Mouse (Mus musculus): ENCODE results near the gene Osbp2. TPM values are rescaled to one million over a fixed set of nuclear protein-coding genes. Genes with fewer than 3 reads are reported as not detected.
A peak's percentile ranks its signal among the peaks of the same experiment; 100 is the strongest.

Osbp2 gene
- polyA plus RNA-seq, 1 experiment from 2014 or later: 12.3 TPM

DNA sequence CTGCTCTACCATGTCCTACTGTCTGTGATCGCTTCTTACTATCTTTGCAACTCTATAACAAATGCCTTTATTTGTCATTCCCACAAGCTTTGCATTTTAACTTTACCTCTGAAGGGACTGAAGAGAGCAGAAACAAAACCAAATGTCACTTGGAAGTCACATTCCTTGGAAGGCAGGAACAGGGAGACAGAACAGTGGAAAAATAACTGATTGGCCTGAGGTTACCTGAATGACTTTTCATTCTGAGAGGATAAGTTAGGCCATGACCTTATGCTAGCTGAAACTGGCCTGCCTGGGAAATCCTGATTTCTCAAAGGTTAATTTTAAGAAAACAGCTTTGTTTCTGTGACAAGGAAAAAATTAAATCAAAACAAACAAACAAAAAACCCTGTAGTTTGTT, 32.2 kb upstream of the Osbp2 start:
- WGBS: 95% methylated on average over 1 of the region's 1 CpGs
- Histone ChIP-seq H3K9ac (no peak overlapping the region), H3K27me3 (no peaks in the 10 kb centered on the region), H3K4me1 (replicated peaks) (peaks cover 24% of the 10 kb centered on the region), H3K9me3 (no peaks in the 10 kb centered on the region), H3K4me3 (no peak overlapping the region), H3K27ac (replicated peaks) (no peak overlapping the region), H3K4me2 (no peak overlapping the region), H3K36me3 (peaks cover 28% of the 10 kb centered on the region)
- ATAC-seq (ENCODE audit: low read depth): no peak

DNA sequence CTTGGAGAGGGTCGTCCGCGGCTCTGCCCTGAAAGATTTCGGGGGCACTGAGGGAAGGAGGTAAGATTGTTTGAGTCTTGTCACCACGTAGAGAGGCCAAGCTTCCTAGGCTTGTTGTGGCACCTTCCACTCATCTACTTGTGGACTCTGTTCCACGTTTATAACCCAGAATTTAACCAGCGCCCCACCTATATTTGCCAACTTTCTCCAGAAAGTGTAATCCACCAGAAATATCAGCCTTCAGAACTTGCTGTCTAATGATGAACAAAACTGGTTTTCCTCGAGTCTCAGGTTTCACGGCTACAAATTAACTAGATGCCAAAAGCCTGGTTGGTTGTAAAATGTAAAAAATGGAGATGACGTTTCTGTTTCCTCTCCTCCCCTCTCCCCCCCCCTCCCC, 31.8 kb upstream of the Osbp2 start:
- Histone ChIP-seq H3K4me3 (peak overlapping the region; percentile 57), H3K27ac (replicated peaks) (peak overlapping the region; percentile 80), H3K27me3 (no peaks in the 10 kb centered on the region), H3K4me2 (peak overlapping the region; percentile 81), H3K4me1 (replicated peaks) (peaks cover 24% of the 10 kb centered on the region), H3K9me3 (no peaks in the 10 kb centered on the region), H3K9ac (peak overlapping the region; percentile 78), H3K36me3 (peaks cover 28% of the 10 kb centered on the region)
- WGBS: 3% methylated on average over 10 of the region's 10 CpGs
- ATAC-seq (ENCODE audit: low read depth): no peak; the same call in 1 of the 2 replicates

DNA sequence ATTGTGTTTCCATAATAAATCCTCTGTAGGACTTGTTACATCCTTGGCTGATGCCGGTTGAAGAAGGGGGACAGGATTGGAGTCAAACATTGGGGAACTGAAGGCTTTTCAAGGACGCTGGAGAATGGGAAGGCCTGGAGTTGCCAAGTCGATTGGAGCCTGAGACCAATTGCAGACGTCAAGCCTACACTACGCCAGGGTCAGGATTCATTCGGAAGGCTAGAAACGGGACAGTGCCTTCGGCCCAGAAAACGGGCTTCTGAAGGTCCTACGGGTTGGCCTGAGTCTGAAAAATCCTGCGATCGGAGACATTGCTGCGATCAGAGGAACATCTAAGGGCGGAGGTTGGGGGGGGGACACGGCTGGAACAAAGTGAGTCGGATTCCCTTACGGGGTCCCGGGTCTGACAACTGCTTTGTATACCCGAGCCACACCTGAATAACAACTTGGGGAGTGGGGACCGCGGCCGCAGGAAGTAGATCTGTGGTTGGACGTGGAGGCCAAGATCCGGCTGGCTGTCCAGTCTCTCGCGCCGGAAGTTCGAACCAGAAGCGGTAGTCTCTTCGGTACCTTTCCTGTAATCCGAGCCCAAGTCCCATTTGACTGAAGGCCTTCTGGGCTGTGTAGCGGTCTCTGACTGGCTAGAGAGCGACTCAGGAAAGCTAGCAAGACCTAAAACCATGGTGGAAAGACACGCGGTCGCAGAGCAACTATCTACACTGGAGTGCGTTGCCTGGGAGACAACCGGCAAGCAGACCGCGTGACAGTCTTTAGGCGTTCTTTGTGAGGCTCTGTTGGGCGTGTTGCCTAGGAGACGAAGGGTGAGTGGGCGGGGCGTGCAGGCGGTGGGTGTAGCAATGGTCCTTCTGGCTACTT, 30.9 kb upstream of the Osbp2 start, which contains the start of the genes 4921536K21Rik and Dusp18:
TSS of gene 4921536K21Rik (minus strand) at position 693 of the 876 bp plus-strand sequence.
TSS of gene Dusp18 (plus strand) at position 835 of the 876 bp plus-strand sequence.
- ATAC-seq (ENCODE audit: low read depth): peak; percentile 99
- Histone ChIP-seq H3K4me3 (peak within 1 kb of the TSS; percentile 57), H3K9ac (peak within 1 kb of the TSS; percentile 78), H3K27me3 (no peaks in the 10 kb centered on the region), H3K36me3 (peaks cover 28% of the 10 kb centered on the region), H3K4me2 (peak within 1 kb of the TSS; percentile 81), H3K9me3 (no peaks in the 10 kb centered on the region), H3K4me1 (replicated peaks) (peaks cover 24% of the 10 kb centered on the region), H3K27ac (replicated peaks) (peak within 1 kb of the TSS; percentile 80)
- 2% methylated on average over 46 of the region's 46 CpGs for WGBS

DNA sequence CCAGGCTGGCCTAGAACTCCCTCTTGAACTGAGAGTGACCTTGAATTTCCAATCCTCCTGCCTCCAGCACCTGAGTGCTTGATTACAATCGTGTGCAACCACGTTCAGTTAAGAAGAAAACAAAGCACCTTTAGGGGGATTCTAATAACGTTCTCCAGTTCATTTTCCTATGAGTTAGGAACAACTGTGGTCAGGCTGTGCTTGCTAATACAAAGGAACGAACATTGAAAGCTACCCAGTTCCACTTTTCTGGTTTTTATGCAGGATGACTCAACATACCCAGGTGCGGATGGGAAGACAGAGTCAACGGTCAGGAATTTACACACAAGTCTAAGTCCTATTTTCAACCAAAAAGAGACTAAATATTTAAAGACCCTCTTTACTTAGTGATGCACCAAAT, 30.3 kb upstream of the Osbp2 start:
- ATAC-seq (ENCODE audit: low read depth): no peak
- no peak overlapping the region for H3K27ac ChIP-seq (replicated peaks)

DNA sequence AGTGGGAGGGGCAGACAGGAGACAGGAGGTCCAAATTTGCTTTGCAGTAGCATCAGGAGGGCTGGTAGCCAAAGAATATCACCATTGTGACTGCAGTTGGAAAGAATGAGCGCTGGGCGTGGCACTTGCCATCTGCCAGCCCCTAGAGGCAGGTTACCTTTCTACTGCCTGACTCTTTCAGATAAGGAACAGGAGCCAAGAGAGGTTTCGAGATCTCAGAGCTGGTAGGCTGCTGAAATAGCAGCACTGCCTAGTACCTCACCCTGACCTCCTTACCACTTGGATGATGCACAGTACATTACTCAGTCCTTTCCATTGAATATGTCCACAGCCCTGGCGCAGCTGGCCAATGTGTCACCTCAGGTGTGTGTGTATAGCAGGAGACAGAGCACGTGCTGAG, 23.6 kb upstream of the Osbp2 start:
- no peak overlapping the region for H3K27ac ChIP-seq (replicated peaks)
- no peaks in the 10 kb centered on the region for H3K36me3 ChIP-seq
- H3K4me3 ChIP-seq: no peak overlapping the region
- no peaks in the 10 kb centered on the region for H3K27me3 ChIP-seq
- ATAC-seq (ENCODE audit: low read depth): no peak
- peaks cover 7% of the 10 kb centered on the region for H3K4me1 ChIP-seq (replicated peaks)
- no peaks in the 10 kb centered on the region for H3K9me3 ChIP-seq
- no peak overlapping the region for H3K9ac ChIP-seq
- WGBS: 66% methylated on average over 5 of the region's 5 CpGs
- no peak overlapping the region for H3K4me2 ChIP-seq

More for the DNA sequence above, 30.3 kb upstream of the Osbp2 start:
- Histone ChIP-seq H3K9ac (no peak overlapping the region), H3K27me3 (no peaks in the 10 kb centered on the region), H3K4me1 (replicated peaks) (peaks cover 21% of the 10 kb centered on the region), H3K4me3 (0 out of 2 replicates have a peak overlapping the region, but pooled peaks have one; percentile 57), H3K36me3 (peaks cover 25% of the 10 kb centered on the region), H3K4me2 (peak overlapping the region; percentile 81), H3K9me3 (no peaks in the 10 kb centered on the region)
- WGBS: 81% methylated on average over 6 of the region's 6 CpGs

DNA sequence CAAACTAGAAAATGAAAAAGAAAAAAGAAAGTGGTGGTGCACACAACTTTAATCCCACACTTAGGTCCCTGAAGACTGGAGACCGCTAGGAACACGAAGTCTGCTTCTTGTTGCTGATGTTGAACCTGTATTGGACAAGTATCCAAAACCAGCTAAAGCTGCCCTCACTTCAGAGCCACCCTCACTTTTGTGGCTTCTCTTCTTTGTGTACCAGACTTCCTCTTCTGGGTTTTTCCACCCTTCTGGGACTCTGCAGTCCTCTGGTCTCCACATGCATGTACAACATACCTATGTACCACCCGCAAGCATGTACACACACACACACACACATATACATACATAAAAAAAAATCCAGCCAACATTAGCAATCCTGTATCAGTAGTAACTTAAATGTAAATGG, 20.0 kb upstream of the Osbp2 start:
- WGBS: 87% methylated on average over 3 of the region's 3 CpGs
- Histone ChIP-seq H3K27ac (replicated peaks) (no peak overlapping the region), H3K4me2 (no peak overlapping the region), H3K4me1 (replicated peaks) (peaks cover 7% of the 10 kb centered on the region), H3K9ac (no peak overlapping the region), H3K36me3 (no peaks in the 10 kb centered on the region), H3K9me3 (no peaks in the 10 kb centered on the region), H3K27me3 (no peaks in the 10 kb centered on the region), H3K4me3 (no peak overlapping the region)
- ATAC-seq (ENCODE audit: low read depth): no peak

DNA sequence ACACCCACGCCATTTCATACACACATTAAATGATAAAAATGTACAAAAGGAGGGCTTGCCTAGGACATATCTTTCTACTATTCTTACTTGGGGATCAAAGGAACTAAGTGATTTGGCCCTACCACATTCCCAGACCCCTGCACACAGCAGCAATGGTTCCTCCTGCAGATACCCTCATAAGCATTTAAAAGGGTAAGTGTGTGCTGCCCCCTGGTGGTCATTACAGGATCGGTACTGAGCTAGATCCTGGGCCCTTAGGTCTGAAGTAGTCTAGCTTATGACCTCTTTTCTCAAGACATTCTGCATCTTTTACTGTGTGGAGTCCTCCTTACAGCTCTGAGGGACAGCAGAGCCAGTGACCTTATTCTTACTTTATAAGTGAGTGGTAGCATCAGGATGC, 16.1 kb upstream of the Osbp2 start:
- WGBS: 38% methylated on average over 2 of the region's 2 CpGs
- Histone ChIP-seq H3K27me3 (no peaks in the 10 kb centered on the region), H3K27ac (replicated peaks) (no peak overlapping the region), H3K4me2 (no peak overlapping the region), H3K9ac (no peak overlapping the region), H3K4me3 (no peak overlapping the region), H3K9me3 (no peaks in the 10 kb centered on the region), H3K4me1 (replicated peaks) (peaks cover 7% of the 10 kb centered on the region), H3K36me3 (no peaks in the 10 kb centered on the region)
- ATAC-seq (ENCODE audit: low read depth): no peak

DNA sequence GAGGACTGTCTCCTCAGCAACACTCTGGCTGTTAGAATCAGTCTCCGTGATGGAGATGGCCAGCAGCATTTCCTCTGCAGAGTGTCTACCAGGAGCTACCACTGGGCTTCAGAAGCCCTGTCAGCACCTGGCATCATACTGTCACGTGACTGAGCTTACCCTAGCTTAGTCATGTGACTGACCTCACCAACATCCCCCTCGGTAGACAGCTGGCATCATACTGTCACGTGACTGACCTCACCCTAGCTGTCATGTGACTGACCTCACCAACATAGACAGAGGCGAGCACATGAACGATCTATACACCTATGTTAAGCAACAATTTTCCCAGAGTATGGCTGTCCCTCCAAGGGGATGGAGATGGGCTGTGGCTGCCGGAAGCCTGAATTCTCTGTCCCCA, 15.0 kb upstream of the Osbp2 start:
- no peak overlapping the region for H3K4me2 ChIP-seq
- H3K4me1 ChIP-seq (replicated peaks): no peaks in the 10 kb centered on the region
- 84% methylated on average over 7 of the region's 7 CpGs for WGBS
- no peak overlapping the region for H3K9ac ChIP-seq
- H3K4me3 ChIP-seq: no peak overlapping the region
- no peak overlapping the region for H3K27ac ChIP-seq (replicated peaks)
- H3K9me3 ChIP-seq: no peaks in the 10 kb centered on the region
- ATAC-seq (ENCODE audit: low read depth): no peak
- no peaks in the 10 kb centered on the region for H3K27me3 ChIP-seq
- H3K36me3 ChIP-seq: no peaks in the 10 kb centered on the region

DNA sequence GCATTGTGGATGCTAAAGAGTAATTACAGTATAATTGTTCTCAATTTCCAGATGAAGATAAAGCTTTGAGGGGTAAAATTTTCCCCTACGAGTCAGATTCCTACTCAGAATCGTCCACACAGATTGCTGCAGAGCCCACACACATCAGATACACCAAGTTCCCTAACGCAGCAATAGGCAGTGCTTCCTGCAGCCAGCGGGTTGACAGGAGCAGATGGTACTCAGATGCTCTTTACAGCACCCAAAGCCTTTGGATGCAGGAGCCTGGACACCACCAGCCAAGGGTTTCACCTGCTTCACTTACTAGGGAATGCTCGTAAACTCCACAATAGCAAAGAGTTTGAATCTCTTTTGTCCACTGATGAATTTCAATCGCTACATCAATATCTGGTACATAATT, 12.7 kb upstream of the Osbp2 start:
- ATAC-seq (ENCODE audit: low read depth): no peak
- H3K4me3 ChIP-seq: no peak overlapping the region
- 81% methylated on average over 6 of the region's 6 CpGs for WGBS
- H3K4me1 ChIP-seq (replicated peaks): no peaks in the 10 kb centered on the region
- H3K9me3 ChIP-seq: no peaks in the 10 kb centered on the region
- no peaks in the 10 kb centered on the region for H3K36me3 ChIP-seq
- no peak overlapping the region for H3K27ac ChIP-seq (replicated peaks)
- H3K27me3 ChIP-seq: no peaks in the 10 kb centered on the region
- H3K4me2 ChIP-seq: no peak overlapping the region
- H3K9ac ChIP-seq: no peak overlapping the region

DNA sequence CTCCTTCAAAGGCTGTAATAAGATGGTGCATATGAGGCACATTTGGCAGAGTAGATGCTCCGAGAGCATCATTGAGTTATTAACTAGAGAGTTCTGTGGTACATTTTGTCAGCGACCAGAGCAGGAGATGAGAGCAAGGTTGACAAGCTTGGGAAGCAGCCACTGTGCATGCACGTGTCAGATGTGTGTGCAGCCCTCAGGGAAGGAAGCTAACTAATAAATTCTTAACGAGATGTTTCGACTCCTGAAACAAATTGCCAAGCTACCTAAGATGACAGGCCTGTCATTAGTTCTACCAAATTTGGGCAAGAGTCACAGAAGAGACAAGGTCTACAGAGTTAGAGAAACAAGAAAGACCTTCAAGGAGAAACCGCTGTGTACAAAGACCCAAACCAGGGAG, 640 bp upstream of the Osbp2 start:
- Histone ChIP-seq H3K36me3 (no peaks in the 10 kb centered on the region), H3K9me3 (no peaks in the 10 kb centered on the region), H3K4me1 (replicated peaks) (peaks cover 16% of the 10 kb centered on the region), H3K27me3 (peaks cover 32% of the 10 kb centered on the region), H3K4me3 (peak overlapping the region; percentile 48), H3K9ac (peak overlapping the region; percentile 71; the same call in 1 of the 2 replicates), H3K4me2 (peak overlapping the region; percentile 76), H3K27ac (replicated peaks) (no peak overlapping the region)
- 30% methylated on average over 6 of the region's 6 CpGs for WGBS
- ATAC-seq (ENCODE audit: low read depth): peak; percentile 52

DNA sequence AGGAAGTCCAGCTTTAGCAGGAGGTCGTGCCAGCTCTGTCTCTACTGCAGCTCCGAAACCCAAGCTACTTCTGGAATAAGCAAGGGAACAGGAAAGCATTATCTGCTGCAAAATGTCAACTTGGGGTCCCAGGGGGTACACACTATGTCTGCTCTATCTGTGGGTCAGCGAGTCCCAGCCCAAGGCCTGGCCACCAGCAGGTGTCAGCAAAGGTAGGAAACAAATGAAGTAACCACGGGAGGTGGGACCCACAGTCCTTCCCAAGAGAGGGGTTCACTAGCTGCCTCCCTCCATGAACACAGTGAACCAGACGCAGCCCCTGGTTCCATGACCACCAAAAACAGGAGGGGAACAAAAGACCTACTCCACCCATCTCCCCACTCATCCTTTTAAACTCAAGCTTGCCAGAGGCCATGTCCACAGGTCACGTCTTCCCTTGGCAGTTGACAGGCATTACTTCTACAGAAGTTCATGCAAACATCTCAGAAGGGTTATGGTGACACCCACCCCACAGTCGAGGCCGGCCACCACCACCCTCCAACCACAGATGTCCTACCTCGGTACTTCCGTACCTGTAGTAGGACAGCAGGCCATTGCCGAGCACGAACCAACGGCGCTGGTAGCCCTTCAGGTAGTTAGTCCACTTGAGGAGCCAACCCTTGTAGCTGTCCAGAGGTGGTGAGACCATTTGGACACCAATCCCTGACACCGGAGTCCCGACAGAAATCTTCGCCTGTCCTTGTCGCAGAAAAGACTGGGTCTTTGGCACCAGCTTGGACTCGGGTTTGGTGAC, 846 bp downstream of the Osbp2 start:
- H3K36me3 ChIP-seq: no peaks in the 10 kb centered on the region
- 0 out of 2 replicates have a peak, but pooled peaks have one; percentile 17 for ATAC-seq (ENCODE audit: low read depth)
- H3K27me3 ChIP-seq: peaks cover 32% of the 10 kb centered on the region
- WGBS: 72% methylated on average over 19 of the region's 19 CpGs
- no peak overlapping the region for H3K27ac ChIP-seq (replicated peaks)
- peak overlapping the region; percentile 76 for H3K4me2 ChIP-seq
- H3K9me3 ChIP-seq: no peaks in the 10 kb centered on the region
- peak overlapping the region; percentile 71; the same call in 1 of the 2 replicates for H3K9ac ChIP-seq
- H3K4me3 ChIP-seq: peak overlapping the region; percentile 48
- H3K4me1 ChIP-seq (replicated peaks): peaks cover 16% of the 10 kb centered on the region

DNA sequence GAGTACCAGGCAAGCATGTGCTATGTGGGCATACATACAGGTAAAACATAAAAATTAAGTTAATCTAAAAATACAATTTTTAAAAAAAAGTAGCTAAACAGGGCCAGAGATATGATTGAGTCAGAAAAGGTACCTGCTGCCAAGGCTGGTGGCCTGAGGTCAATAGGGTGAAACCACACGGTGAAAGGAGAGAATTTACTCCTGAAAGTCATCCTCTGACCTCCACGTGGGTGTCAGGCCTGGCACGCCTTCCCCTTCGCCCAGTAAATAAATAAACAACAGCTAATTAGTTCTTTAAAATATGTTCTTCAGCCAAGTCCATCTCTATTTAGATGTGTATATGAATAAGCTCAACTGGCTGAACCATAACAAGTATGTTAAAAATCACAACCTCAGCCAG, 3.3 kb downstream of the Osbp2 start:
- no peaks in the 10 kb centered on the region for H3K36me3 ChIP-seq
- no peak for ATAC-seq (ENCODE audit: low read depth)
- no peak overlapping the region for H3K4me3 ChIP-seq
- H3K4me1 ChIP-seq (replicated peaks): peaks cover 16% of the 10 kb centered on the region
- H3K9me3 ChIP-seq: no peaks in the 10 kb centered on the region
- no peak overlapping the region for H3K9ac ChIP-seq
- H3K4me2 ChIP-seq: no peak overlapping the region
- WGBS: 88% methylated on average over 4 of the region's 4 CpGs
- H3K27me3 ChIP-seq: peaks cover 26% of the 10 kb centered on the region
- H3K27ac ChIP-seq (replicated peaks): no peak overlapping the region

Data from neural tube, embryonic 13.5 days (tissue).